ENCODE assay signal across 9 mouse cellular contexts in the genomic region with DNA sequence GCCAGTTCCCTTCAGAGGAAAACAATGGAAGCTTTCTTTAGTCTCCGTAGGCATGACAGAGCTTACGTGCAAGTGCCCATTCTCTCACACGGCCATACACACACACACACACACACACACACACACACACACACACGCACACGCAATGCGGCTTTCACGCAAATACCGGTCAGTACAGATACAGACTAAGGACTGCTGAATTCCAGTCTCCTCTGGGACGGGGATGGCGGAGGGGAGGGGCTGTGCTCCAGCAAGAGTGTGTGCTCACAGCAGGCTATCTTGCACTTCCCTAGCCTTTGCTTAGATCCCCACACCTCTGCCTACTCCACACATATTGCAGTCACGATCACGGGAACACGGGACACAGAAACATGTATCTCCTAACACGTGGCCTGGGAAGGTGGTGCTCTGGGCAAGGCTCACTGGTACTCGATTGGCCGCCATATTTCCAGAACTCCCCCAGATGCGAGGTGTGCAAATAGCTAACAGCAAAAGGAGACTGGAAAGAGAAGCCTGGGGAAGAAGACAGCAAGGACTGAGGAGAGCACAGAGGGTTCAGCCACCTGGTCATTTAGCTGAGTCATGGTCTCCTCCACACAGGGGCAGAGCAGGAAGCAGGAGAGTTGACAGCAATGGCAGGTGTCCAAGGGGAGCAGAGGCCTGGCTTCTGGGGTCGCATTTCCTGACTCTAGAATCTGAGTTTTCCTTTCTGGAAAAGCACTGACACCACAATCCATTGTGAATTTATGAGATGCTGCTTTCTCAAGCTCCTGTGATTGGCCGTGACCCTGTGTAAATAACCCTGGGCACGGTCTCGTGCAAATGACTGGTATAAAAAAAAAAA. TPM values are rescaled to one million over a fixed set of nuclear protein-coding genes. Genes with fewer than 3 reads are reported as not detected.
DNase-seq lines count a peak whose midpoint lies in the region; ATAC-seq lines count a peak whose summit lies in the region.
"Had no signal": no experiment of that assay in that cellular context is flagged by ENCODE, and none has a peak within 500 bp of the region (broad histone marks: within the 10 kb centered on the region; RNA-seq: fewer than 3 reads in every experiment).

No protein-coding gene starts in this region.

- ATAC-seq in kidney, embryonic 14.5 days (ENCODE audit: low FRiP score, low TSS enrichment): peak; percentile 74
- ATAC-seq in midbrain, embryonic 12.5 days (ENCODE audit: low FRiP score, low read depth): peak; percentile 48

- H3K4me1 ChIP-seq in embryonic facial prominence, embryonic 10.5 days: peaks cover 54% of the 10 kb centered on the region
- H3K4me1 ChIP-seq in kidney, embryonic 14.5 days (ENCODE audit: control insufficient read depth, insufficient read depth, low read length): peaks cover 41% of the 10 kb centered on the region
- H3K4me1 ChIP-seq in midbrain, embryonic 12.5 days: peaks cover 12% of the 10 kb centered on the region

- H3K27me3 ChIP-seq in embryonic facial prominence, embryonic 10.5 days (replicated peaks; ENCODE audit: low read depth, poor library complexity, severe bottlenecking): no peaks in the 10 kb centered on the region
- H3K27me3 ChIP-seq in kidney, embryonic 14.5 days (ENCODE audit: control insufficient read depth, insufficient read depth, low read length): no peaks in the 10 kb centered on the region
- H3K27me3 ChIP-seq in midbrain, embryonic 12.5 days: no peaks in the 10 kb centered on the region
- H3K27me3 ChIP-seq: embryonic facial prominence, embryonic 13.5 days had no signal

- peak; percentile 94 for DNase-seq in heart, adult 11 months
- no peak for DNase-seq in heart, postnatal 36 days
- no peak for DNase-seq in embryonic facial prominence, embryonic 10.5 days (ENCODE audit: low spot score)
- no peak for DNase-seq in cerebellum, adult 18-20 months
- DNase-seq in frontal cortex, adult 2 months (ENCODE audit: extremely low spot score in 1 of 2, low spot score in 1 of 2): no peak
- no peak for DNase-seq in gastrocnemius, adult 8-10 months (ENCODE audit: low spot score in 2 of 2)

- no peak overlapping the region for H3K9ac ChIP-seq in kidney, embryonic 14.5 days (ENCODE audit: low read depth, low read length)
- H3K9ac ChIP-seq in midbrain, embryonic 12.5 days (replicated peaks): no peak overlapping the region
- H3K9ac ChIP-seq: embryonic facial prominence, embryonic 13.5 days had no signal

- WGBS in embryonic facial prominence, embryonic 10.5 days: 73% methylated on average over 21 of the region's 21 CpGs
- 64% methylated on average over 21 of the region's 21 CpGs for WGBS in kidney, embryonic 14.5 days
- WGBS in midbrain, embryonic 12.5 days: 73% methylated on average over 21 of the region's 21 CpGs

- H3K4me2 ChIP-seq in kidney, embryonic 14.5 days (replicated peaks; ENCODE audit: low read depth, low read length): no peak overlapping the region
- no peak overlapping the region for H3K4me2 ChIP-seq in midbrain, embryonic 12.5 days (replicated peaks)
- H3K4me2 ChIP-seq: embryonic facial prominence, embryonic 13.5 days had no signal

- peaks cover 7% of the 10 kb centered on the region; the same call in 1 of the 2 replicates for H3K36me3 ChIP-seq in embryonic facial prominence, embryonic 10.5 days (replicated peaks)
- no peaks in the 10 kb centered on the region for H3K36me3 ChIP-seq in kidney, embryonic 14.5 days (ENCODE audit: control insufficient read depth, insufficient read depth, low read length)
- no peaks in the 10 kb centered on the region for H3K36me3 ChIP-seq in midbrain, embryonic 12.5 days
- H3K36me3 ChIP-seq: embryonic facial prominence, embryonic 13.5 days had no signal

- H3K27ac ChIP-seq in embryonic facial prominence, embryonic 10.5 days (replicated peaks): 0 out of 2 replicates have a peak overlapping the region, but pooled peaks have one; percentile 24
- H3K27ac ChIP-seq in kidney, embryonic 14.5 days (ENCODE audit: low read depth, low read length): peak overlapping the region; percentile 74
- no peak overlapping the region for H3K27ac ChIP-seq in midbrain, embryonic 12.5 days (replicated peaks)
- H3K27ac ChIP-seq: embryonic facial prominence, embryonic 13.5 days had no signal

- no peak overlapping the region for H3K4me3 ChIP-seq in embryonic facial prominence, embryonic 10.5 days
- H3K4me3 ChIP-seq in kidney, embryonic 14.5 days (ENCODE audit: low read length): no peak overlapping the region
- H3K4me3 ChIP-seq in midbrain, embryonic 12.5 days: no peak overlapping the region
- H3K4me3 ChIP-seq: embryonic facial prominence, embryonic 13.5 days had no signal

- H3K9me3 ChIP-seq in embryonic facial prominence, embryonic 10.5 days: no peaks in the 10 kb centered on the region
- H3K9me3 ChIP-seq in kidney, embryonic 14.5 days (ENCODE audit: control insufficient read depth, low read length): no peaks in the 10 kb centered on the region
- H3K9me3 ChIP-seq in midbrain, embryonic 12.5 days: no peaks in the 10 kb centered on the region
- H3K9me3 ChIP-seq: embryonic facial prominence, embryonic 13.5 days had no signal

- intact Hi-C loops in heart, postnatal 36 days (cut with DNase I): no loop called here

RNA-seq across cellular contexts. Expression of a gene that starts 56.3 kb away (rescaled TPM):
- 1 to 10 TPM; 4.1 to 6.6 TPM for total RNA-seq in heart, postnatal 36 days (2021)
- 54.1 and 55.1 TPM in 2 replicates for polyA plus RNA-seq in embryonic facial prominence, embryonic 10.5 days (2016; fragmentation: Nextera tagmentation; extraction: Ambion mirVana)
- 51.6 and 63.8 TPM in 2 replicates for polyA plus RNA-seq in kidney, embryonic 14.5 days (2014; fragmentation: Nextera tagmentation; extraction: Ambion mirVana)
- polyA plus RNA-seq in midbrain, embryonic 12.5 days (2016; fragmentation: Nextera tagmentation; extraction: Ambion mirVana): 28.5 and 32.3 TPM in 2 replicates
- polyA plus RNA-seq in frontal cortex, adult 2 months (2012; rRNA removed): 13.5 and 14.5 TPM in 2 replicates
- 1 to 10 TPM in 2 of 4 experiments, under 1 TPM in 2; 0.92 to 2.0 (median 1.1) TPM for total RNA-seq in gastrocnemius, adult 8-10 months (2022)
